Mouse (Mus musculus): ENCODE measurements around the gene Tmed3. TPM values are rescaled to one million over a fixed set of nuclear protein-coding genes. Genes with fewer than 3 reads are reported as not detected.
A peak's percentile ranks its signal among the peaks of the same experiment; 100 is the strongest.

Gene Tmed3
- polyA plus RNA-seq, 1 experiment from 2014 or later: 65.9 TPM

DNA sequence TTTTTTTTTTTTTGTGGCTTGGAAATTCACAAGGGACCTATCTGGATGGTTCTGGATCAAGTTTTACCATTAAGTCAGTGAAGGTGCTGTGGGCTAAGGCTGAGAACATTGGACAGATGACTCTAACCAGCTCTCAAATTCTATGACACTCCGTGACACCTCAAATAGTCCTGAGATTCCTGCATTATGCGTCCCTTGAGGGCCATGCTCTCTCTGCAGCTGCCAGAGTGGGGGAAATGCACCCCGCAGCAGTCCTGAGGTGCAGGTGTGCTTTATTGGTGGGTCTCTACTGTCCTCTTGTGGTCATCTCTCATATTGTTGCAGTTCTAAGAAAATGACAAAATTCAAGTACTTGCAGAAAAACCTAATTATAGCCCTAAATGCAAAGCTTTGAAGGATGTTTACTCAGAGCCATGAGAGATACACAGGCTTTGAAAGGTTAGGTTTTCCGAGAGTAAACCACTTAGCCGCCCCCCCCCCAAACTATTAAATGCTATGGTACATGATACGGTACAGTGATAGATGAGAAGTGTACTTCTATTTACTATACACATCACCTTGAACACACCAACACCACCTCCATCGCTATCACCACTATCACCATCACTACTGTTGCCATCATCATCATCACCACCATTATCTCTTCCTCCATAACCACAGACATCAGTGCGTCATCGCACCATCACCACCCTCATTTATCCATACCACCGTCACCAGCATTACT, 17.2 kb downstream of the Tmed3 start:
- Histone ChIP-seq H3K4me1 (peaks cover 4% of the 10 kb centered on the region), H3K27ac (replicated peaks) (no peak overlapping the region), H3K9ac (replicated peaks) (no peak overlapping the region), H3K4me3 (replicated peaks) (no peak overlapping the region), H3K36me3 (no peaks in the 10 kb centered on the region), H3K4me2 (peak overlapping the region; percentile 19; the same call in 1 of the 2 replicates), H3K9me3 (replicated peaks) (no peaks in the 10 kb centered on the region), H3K27me3 (replicated peaks) (no peaks in the 10 kb centered on the region)
- peak; percentile 40; the same call in 1 of the 2 replicates for ATAC-seq (ENCODE audit: low FRiP score)
- WGBS: 63% methylated on average over 10 of the region's 10 CpGs

DNA sequence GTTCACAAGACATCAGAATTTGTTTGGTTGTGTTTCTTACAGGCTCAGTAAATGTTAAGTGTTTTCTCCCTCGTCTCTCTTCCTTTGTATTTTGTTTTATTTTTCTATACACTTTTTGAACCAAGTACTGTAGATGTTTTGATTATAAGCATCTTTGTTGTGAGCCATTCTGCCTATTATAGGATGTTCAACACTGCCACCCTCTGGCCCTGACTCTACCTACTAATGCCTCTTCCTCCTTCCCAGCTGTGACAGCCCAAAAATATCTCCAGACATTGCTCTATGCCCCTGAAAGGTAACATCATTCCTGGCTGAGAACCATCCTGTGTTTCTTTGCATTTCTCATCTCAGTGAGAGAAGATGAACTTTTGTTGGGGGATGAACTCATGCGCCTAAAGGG, 18.6 kb downstream of the Tmed3 start:
- Histone ChIP-seq H3K9me3 (replicated peaks) (no peaks in the 10 kb centered on the region), H3K4me3 (replicated peaks) (no peak overlapping the region), H3K4me2 (no peak overlapping the region), H3K27me3 (replicated peaks) (no peaks in the 10 kb centered on the region), H3K36me3 (no peaks in the 10 kb centered on the region), H3K4me1 (peaks cover 4% of the 10 kb centered on the region), H3K9ac (replicated peaks) (no peak overlapping the region), H3K27ac (replicated peaks) (no peak overlapping the region)
- no peak for ATAC-seq (ENCODE audit: low FRiP score)
- WGBS: 67% methylated on average over 2 of the region's 2 CpGs

DNA sequence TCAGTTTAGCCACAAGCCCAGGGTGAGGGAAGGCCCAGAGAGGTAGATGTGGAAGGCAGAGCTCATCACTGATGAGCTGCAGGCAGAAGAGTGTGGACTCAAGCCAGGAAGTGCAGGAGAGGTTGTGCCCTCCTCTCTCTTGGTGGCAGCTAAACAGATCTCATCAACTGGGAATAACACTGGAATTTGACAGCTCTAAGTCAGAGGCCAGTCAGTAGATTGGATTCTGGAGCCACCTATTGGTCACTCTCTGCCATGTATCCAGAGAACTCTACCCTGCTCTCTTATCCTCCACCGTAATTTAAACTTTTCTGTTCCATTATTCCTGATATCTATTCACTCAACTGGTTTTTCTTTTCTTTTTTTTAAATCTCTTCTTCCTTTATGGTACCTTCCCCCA, 25.9 kb downstream of the Tmed3 start:
- Histone ChIP-seq H3K9me3 (replicated peaks) (no peaks in the 10 kb centered on the region), H3K9ac (replicated peaks) (no peak overlapping the region), H3K36me3 (no peaks in the 10 kb centered on the region), H3K27ac (replicated peaks) (no peak overlapping the region), H3K4me1 (no peaks in the 10 kb centered on the region), H3K4me2 (no peak overlapping the region), H3K27me3 (replicated peaks) (no peaks in the 10 kb centered on the region), H3K4me3 (replicated peaks) (no peak overlapping the region)
- peak; percentile 75; the same call in 1 of the 2 replicates for ATAC-seq (ENCODE audit: low FRiP score)
- 75% methylated on average over 1 of the region's 1 CpGs for WGBS

DNA sequence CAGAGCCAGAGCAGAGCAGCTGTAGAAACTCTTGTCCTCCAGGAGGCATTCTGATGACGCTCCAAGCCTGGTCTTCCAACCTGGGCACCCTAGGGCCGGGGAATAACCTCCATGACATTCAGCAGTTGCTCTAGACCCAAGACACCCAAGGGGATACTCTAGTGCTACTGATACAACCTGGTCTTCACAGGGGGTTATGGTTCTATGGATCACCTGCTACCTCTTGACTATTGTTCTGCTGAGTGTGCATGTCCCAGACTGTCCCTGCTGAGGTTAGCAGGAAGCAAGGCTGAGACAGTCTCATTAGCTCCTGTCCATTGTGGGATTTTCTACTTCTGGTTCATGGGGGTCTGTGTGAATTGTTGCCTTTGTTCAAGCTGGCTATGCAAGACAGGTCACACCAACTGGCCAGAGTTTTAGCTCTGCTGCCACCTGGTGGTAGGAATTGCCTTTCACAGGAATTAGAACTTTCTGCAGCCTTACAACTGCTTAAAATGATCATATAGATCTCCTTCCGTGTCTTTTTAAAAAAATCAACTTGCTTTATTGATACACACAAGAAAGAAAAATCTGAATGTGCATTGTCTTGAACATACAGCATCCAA, 30.8 kb downstream of the Tmed3 start:
- Histone ChIP-seq H3K4me2 (no peak overlapping the region), H3K27me3 (replicated peaks) (no peaks in the 10 kb centered on the region), H3K27ac (replicated peaks) (no peak overlapping the region), H3K36me3 (no peaks in the 10 kb centered on the region), H3K4me3 (replicated peaks) (no peak overlapping the region), H3K9ac (replicated peaks) (no peak overlapping the region), H3K9me3 (replicated peaks) (no peaks in the 10 kb centered on the region), H3K4me1 (no peaks in the 10 kb centered on the region)
- WGBS: 56% methylated on average over 3 of the region's 3 CpGs
- peak; percentile 93 for ATAC-seq (ENCODE audit: low FRiP score)

DNA sequence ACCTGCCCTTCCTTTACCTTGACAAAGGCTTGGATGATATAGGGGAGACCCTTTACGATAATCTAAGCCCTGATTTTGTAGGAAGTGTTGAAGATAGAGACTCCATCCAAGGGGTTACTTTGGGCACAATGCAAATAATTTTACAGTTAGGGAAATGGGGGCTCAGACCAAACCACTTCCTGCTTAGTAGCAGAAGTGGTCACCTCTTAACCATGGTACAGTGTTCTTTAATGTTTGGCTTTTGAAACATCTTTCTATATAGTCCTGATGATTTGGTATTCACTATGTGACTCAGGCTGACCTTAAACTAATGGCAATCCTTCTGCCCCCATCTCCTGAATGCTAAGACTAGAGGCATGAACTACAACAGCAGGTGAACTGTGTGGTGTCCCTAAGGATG, 31.5 kb downstream of the Tmed3 start:
- Histone ChIP-seq H3K36me3 (no peaks in the 10 kb centered on the region), H3K9me3 (replicated peaks) (no peaks in the 10 kb centered on the region), H3K4me3 (replicated peaks) (no peak overlapping the region), H3K27ac (replicated peaks) (no peak overlapping the region), H3K27me3 (replicated peaks) (no peaks in the 10 kb centered on the region), H3K4me1 (no peaks in the 10 kb centered on the region), H3K4me2 (no peak overlapping the region), H3K9ac (replicated peaks) (no peak overlapping the region)
- WGBS: 97% methylated on average over 1 of the region's 1 CpGs
- ATAC-seq (ENCODE audit: low FRiP score): no peak

DNA sequence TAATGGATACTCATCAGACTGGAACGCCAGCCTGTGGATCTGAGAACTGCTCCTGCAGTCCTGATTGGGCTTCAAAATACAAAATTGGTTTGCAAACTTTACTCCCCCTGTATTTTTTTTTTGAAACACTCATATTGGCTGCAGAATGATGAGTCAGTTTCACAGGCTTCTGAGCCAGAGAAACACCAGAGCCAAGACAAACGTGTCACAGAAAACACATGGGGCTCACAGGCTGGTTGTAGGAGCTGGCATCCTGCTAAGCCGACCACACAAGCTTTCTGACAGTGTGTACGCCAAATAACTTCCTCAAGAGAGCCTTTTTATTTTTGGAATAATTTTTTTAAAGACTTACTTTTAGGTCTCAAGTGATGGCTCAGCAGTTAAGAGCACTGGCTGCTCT, 35.0 kb downstream of the Tmed3 start:
- Histone ChIP-seq H3K4me3 (replicated peaks) (no peak overlapping the region), H3K4me2 (no peak overlapping the region), H3K27me3 (replicated peaks) (no peaks in the 10 kb centered on the region), H3K4me1 (no peaks in the 10 kb centered on the region), H3K9me3 (replicated peaks) (no peaks in the 10 kb centered on the region), H3K36me3 (no peaks in the 10 kb centered on the region), H3K27ac (replicated peaks) (no peak overlapping the region), H3K9ac (replicated peaks) (no peak overlapping the region)
- ATAC-seq (ENCODE audit: low FRiP score): no peak
- WGBS: 82% methylated on average over 4 of the region's 4 CpGs

DNA sequence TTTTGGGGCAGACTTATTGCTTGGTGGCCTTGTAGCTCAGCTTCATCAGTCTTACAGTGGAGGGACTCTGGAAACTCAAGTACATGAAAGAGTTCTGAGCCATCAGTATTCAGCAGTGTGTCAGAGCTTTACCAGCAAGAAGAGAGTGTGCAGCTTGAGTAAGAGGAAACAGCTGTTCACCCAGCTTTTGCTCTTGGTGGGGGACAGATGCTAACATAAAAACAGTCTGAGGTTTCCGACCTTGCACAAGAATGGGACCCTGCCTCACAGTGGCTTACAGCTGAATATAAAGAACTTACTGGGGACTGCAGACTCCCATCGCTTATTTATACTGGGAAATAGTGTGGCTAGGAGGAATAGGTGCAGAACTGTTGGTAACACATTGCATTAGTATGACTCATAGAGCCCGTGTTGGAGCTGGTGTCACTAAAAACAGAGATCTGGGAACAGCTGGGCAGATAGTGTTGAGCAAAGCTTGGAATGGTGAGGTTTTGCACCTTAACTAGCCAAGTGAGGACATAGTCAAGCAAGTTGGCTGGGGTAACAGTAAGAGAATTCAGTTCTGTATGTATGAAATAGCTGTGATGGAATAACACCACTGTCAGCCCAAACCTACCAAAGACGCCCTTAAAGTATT, 37.4 kb downstream of the Tmed3 start:
- no peaks in the 10 kb centered on the region for H3K4me1 ChIP-seq
- no peak overlapping the region for H3K4me2 ChIP-seq
- H3K27ac ChIP-seq (replicated peaks): no peak overlapping the region
- 82% methylated on average over 4 of the region's 4 CpGs for WGBS
- no peak overlapping the region for H3K4me3 ChIP-seq (replicated peaks)
- H3K27me3 ChIP-seq (replicated peaks): no peaks in the 10 kb centered on the region
- H3K36me3 ChIP-seq: no peaks in the 10 kb centered on the region
- no peak for ATAC-seq (ENCODE audit: low FRiP score)
- H3K9ac ChIP-seq (replicated peaks): no peak overlapping the region
- no peaks in the 10 kb centered on the region for H3K9me3 ChIP-seq (replicated peaks)

DNA sequence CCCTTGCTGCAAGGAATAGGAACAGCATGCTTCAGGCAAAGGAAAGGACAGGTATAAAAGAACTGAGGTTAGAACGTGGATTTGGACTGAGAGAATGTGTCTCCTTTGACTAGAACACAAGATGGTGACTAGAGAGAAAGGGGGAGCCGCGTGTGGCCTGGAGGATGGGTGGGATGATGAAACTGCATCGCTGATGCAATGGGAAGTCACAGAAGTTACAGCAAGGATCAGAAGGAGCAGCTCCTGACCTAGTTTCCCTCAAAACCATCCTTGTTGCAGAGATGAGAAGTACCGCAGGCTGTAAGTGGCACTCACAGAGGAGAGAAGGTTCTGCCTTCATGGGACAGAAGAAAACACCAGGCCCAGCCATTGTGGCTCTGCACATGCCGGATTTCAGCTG, 54.0 kb downstream of the Tmed3 start:
- Histone ChIP-seq H3K4me3 (replicated peaks) (no peak overlapping the region), H3K4me2 (no peak overlapping the region), H3K27me3 (replicated peaks) (no peaks in the 10 kb centered on the region), H3K4me1 (no peaks in the 10 kb centered on the region), H3K36me3 (no peaks in the 10 kb centered on the region), H3K9ac (replicated peaks) (no peak overlapping the region), H3K9me3 (replicated peaks) (no peaks in the 10 kb centered on the region), H3K27ac (replicated peaks) (no peak overlapping the region)
- WGBS: 87% methylated on average over 6 of the region's 6 CpGs
- ATAC-seq (ENCODE audit: low FRiP score): no peak

Other genes starting within 250 kb of the Tmed3 start
- 6.8 and 7.8 TPM in 2 replicates for gene Minar1, start 81.9 kb downstream of the Tmed3 start, polyA plus RNA-seq (2015; fragmentation: Nextera tagmentation; extraction: Ambion mirVana)
- gene Ankrd34c, start 33.4 kb upstream of the Tmed3 start, polyA plus RNA-seq (2015; fragmentation: Nextera tagmentation; extraction: Ambion mirVana): 0.83 and 1.1 TPM in 2 replicates
- 17.3 and 17.6 TPM in 2 replicates for gene Rasgrf1, start 204.8 kb upstream of the Tmed3 start, polyA plus RNA-seq (2015; fragmentation: Nextera tagmentation; extraction: Ambion mirVana)

All from neural tube, embryonic 15.5 days (tissue).